Mouse (Mus musculus) C2C12 (cell line): ENCODE measurements around the gene Nrcam. TPM values are rescaled to one million over a fixed set of nuclear protein-coding genes. Genes with fewer than 3 reads are reported as not detected.

Experiments used
- H3K27me3 ChIP-seq: one replicate; pipeline ENCODE4 v1.6.1; 2011; ENCODE audit not compliant: control insufficient read depth, insufficient read depth, insufficient read length
- H3K36me3 ChIP-seq: one replicate; pipeline ENCODE4 v1.6.1; 2011; ENCODE audit not compliant: control insufficient read depth, insufficient read depth
- H3K4me3 ChIP-seq: one replicate; pipeline ENCODE4 v1.5.1; 2011; ENCODE audit warnings: mild to moderate bottlenecking, control low read depth; ENCODE audit not compliant: poor library complexity, insufficient read depth, severe bottlenecking
- H3K79me2 ChIP-seq: one replicate; pipeline ENCODE4 v1.6.1; 2011; ENCODE audit not compliant: control insufficient read depth, insufficient read depth
- H3K79me3 ChIP-seq: one replicate; pipeline ENCODE4 v1.6.1; 2011; ENCODE audit warnings: low read depth, control low read depth
- H3ac ChIP-seq: one replicate; pipeline ENCODE3; 2011; ENCODE audit warnings: low read depth; ENCODE audit not compliant: control insufficient read depth, insufficient read length
- CEBPB ChIP-seq: IDR thresholded peaks from one replicate; pipeline ENCODE4 v1.6.1; 2011; ENCODE audit warnings: low read depth, mild to moderate bottlenecking, control low read depth, moderate library complexity
- CTCF ChIP-seq: IDR thresholded peaks from one replicate; pipeline ENCODE4 v1.5.1; 2011; ENCODE audit not compliant: control insufficient read depth, insufficient read depth, insufficient read length
- FOSL1 ChIP-seq: IDR thresholded peaks from one replicate; pipeline ENCODE4 v1.8.0; 2011; ENCODE audit warnings: mild to moderate bottlenecking, low read length; ENCODE audit not compliant: poor library complexity, insufficient read depth, severe bottlenecking
- MAX ChIP-seq: IDR thresholded peaks from one replicate; pipeline ENCODE4 v1.6.1; 2011; ENCODE audit warnings: mild to moderate bottlenecking, control low read depth
- MYOD1 ChIP-seq: IDR thresholded peaks from one replicate; pipeline ENCODE4 v1.6.1; 2011; ENCODE audit warnings: low read depth; ENCODE audit not compliant: control insufficient read depth, insufficient read length
- MYOG ChIP-seq: IDR thresholded peaks from one replicate; pipeline ENCODE4 v1.6.1; 2011; ENCODE audit not compliant: control insufficient read depth, insufficient read length; ENCODE audit errors: extremely low read depth
- USF1 ChIP-seq: IDR thresholded peaks from one replicate; pipeline ENCODE4 v1.6.1; 2011; ENCODE audit warnings: low read depth, mild to moderate bottlenecking, control low read depth, moderate library complexity
- polyA plus RNA-seq: library from polyadenylated mRNA; unstranded; fragments of >200 nt; fragmentation: generic; extraction: Trizol; gene quantifications from one replicate; pipeline ENCODE4 v1.2.1, GENCODE M21; 2012; ENCODE audit warnings: missing spikeins

Gene Nrcam
- polyA plus RNA-seq, 1 experiment: 0.12 TPM

GRCm38 (mm10) chr12:44535623-44536022 is 206.9 kb downstream of the Nrcam start:
- TF ChIP-seq MYOG: no peak
- TF ChIP-seq USF1: no peak
- no peak for TF ChIP-seq MYOD1
- TF ChIP-seq CEBPB: no peak
- no peak for TF ChIP-seq FOSL1
- no peak for TF ChIP-seq CTCF
- TF ChIP-seq MAX: no peak
- H3K79me2 ChIP-seq: no peaks in the 10 kb centered on the region

GRCm38 (mm10) chr12:44547721-44548369 is 219.2 kb downstream of the Nrcam start:
- no peak overlapping the region for H3ac ChIP-seq
- TF ChIP-seq MYOD1 (no peak), CEBPB (no peak), FOSL1 (no peak), MAX (no peak), CTCF (no peak), USF1 (no peak), MYOG (no peak)

More at GRCm38 (mm10) chr12:44535623-44536022, 206.9 kb downstream of the Nrcam start:
- H3K79me3 ChIP-seq: no peaks in the 10 kb centered on the region
- H3K4me3 ChIP-seq: no peak overlapping the region
- H3K27me3 ChIP-seq: no peaks in the 10 kb centered on the region
- no peaks in the 10 kb centered on the region for H3K36me3 ChIP-seq
- H3ac ChIP-seq: no peak overlapping the region

GRCm38 (mm10) chr12:44548465-44548864 is 219.8 kb downstream of the Nrcam start:
- Histone ChIP-seq H3K4me3 (no peak overlapping the region), H3K79me2 (no peaks in the 10 kb centered on the region), H3K79me3 (no peaks in the 10 kb centered on the region), H3K36me3 (no peaks in the 10 kb centered on the region), H3K27me3 (no peaks in the 10 kb centered on the region), H3ac (no peak overlapping the region)
- TF ChIP-seq MYOG: no peak
- no peak for TF ChIP-seq CEBPB
- TF ChIP-seq MYOD1: no peak
- TF ChIP-seq USF1: no peak
- no peak for TF ChIP-seq FOSL1
- no peak for TF ChIP-seq MAX
- no peak for TF ChIP-seq CTCF

More at GRCm38 (mm10) chr12:44547721-44548369, 219.2 kb downstream of the Nrcam start:
- Histone ChIP-seq H3K36me3 (no peaks in the 10 kb centered on the region), H3K4me3 (no peak overlapping the region), H3K79me3 (no peaks in the 10 kb centered on the region), H3K79me2 (no peaks in the 10 kb centered on the region), H3K27me3 (no peaks in the 10 kb centered on the region)

- H3K36me3 ChIP-seq: no peaks in the 10 kb centered on the region
- TF ChIP-seq FOSL1 (no peak), CEBPB (no peak), MYOG (no peak), CTCF (no peak), USF1 (no peak), MYOD1 (no peak), MAX (no peak)
- no peak overlapping the region for H3K4me3 ChIP-seq
- no peak overlapping the region for H3ac ChIP-seq
- H3K79me3 ChIP-seq: no peaks in the 10 kb centered on the region
- no peaks in the 10 kb centered on the region for H3K27me3 ChIP-seq
- no peaks in the 10 kb centered on the region for H3K79me2 ChIP-seq
Observed at GRCm38 (mm10) chr12:44551614-44552013, 222.9 kb downstream of the Nrcam start.

- Histone ChIP-seq H3ac (no peak overlapping the region), H3K36me3 (no peaks in the 10 kb centered on the region), H3K27me3 (no peaks in the 10 kb centered on the region), H3K4me3 (no peak overlapping the region), H3K79me3 (no peaks in the 10 kb centered on the region), H3K79me2 (no peaks in the 10 kb centered on the region)
- TF ChIP-seq CEBPB (no peak), MYOG (no peak), USF1 (no peak), MYOD1 (no peak), MAX (no peak), FOSL1 (no peak), CTCF (no peak)
Observed at GRCm38 (mm10) chr12:44554051-44554450, 225.4 kb downstream of the Nrcam start.
